Mouse (Mus musculus): ENCODE results near the gene Esrrb. TPM values are rescaled to one million over a fixed set of nuclear protein-coding genes. Genes with fewer than 3 reads are reported as not detected.

The Esrrb gene
- polyA plus RNA-seq, 1 experiment = not detected

- no peaks in the 10 kb centered on the region for H3K27me3 ChIP-seq (ENCODE audit: control insufficient read depth)
- TF ChIP-seq GATA1 (IDR thresholded peaks at IDR 0.05; ENCODE audit: low read length) = no peak
- no peaks in the 10 kb centered on the region for H3K36me3 ChIP-seq (ENCODE audit: control insufficient read depth)
- H3K4me1 ChIP-seq (ENCODE audit: control insufficient read depth) = no peaks in the 10 kb centered on the region
- H3K4me3 ChIP-seq (replicated peaks) = no peak overlapping the region
- H3K9me3 ChIP-seq (ENCODE audit: control insufficient read depth, low read length) = no peaks in the 10 kb centered on the region
These were observed 198.0 kb downstream of the Esrrb start for GRCm38 (mm10) chr12:86558889-86559288.

- TF ChIP-seq GATA1 (IDR thresholded peaks at IDR 0.05; ENCODE audit: low read length) (no peak), TAL1 (IDR thresholded peaks at IDR 0.05; ENCODE audit: low read length) (no peak)
These were observed 201.8 kb downstream of the Esrrb start for GRCm38 (mm10) chr12:86562705-86563104.

GRCm38 (mm10) chr12:86565996-86566395 is 205.1 kb downstream of the Esrrb start:
- Histone ChIP-seq H3K4me3 (replicated peaks) (no peak overlapping the region), H3K9me3 (ENCODE audit: control insufficient read depth, low read length) (no peaks in the 10 kb centered on the region), H3K27me3 (ENCODE audit: control insufficient read depth) (no peaks in the 10 kb centered on the region), H3K36me3 (ENCODE audit: control insufficient read depth) (no peaks in the 10 kb centered on the region), H3K4me1 (ENCODE audit: control insufficient read depth) (no peaks in the 10 kb centered on the region)
- TF ChIP-seq GATA1 (IDR thresholded peaks at IDR 0.05; ENCODE audit: low read length) = no peak
- no peak for TF ChIP-seq TAL1 (IDR thresholded peaks at IDR 0.05; ENCODE audit: low read length)

More at GRCm38 (mm10) chr12:86562705-86563104, 201.8 kb downstream of the Esrrb start:
- no peak overlapping the region for H3K4me3 ChIP-seq (replicated peaks)
- no peaks in the 10 kb centered on the region for H3K9me3 ChIP-seq (ENCODE audit: control insufficient read depth, low read length)
- no peaks in the 10 kb centered on the region for H3K36me3 ChIP-seq (ENCODE audit: control insufficient read depth)
- H3K27me3 ChIP-seq (ENCODE audit: control insufficient read depth) = no peaks in the 10 kb centered on the region
- H3K4me1 ChIP-seq (ENCODE audit: control insufficient read depth) = no peaks in the 10 kb centered on the region

Other genes with a start within 250 kb of the Esrrb start
- 0.44 and 0.52 TPM in 2 replicates for gene Gpatch2l, start 119.3 kb upstream of the Esrrb start, polyA plus RNA-seq (2012)

Measured in erythroblast, embryonic 14.5 days (primary cell).